Mouse (Mus musculus) heart, postnatal 0 days (tissue): Measurements from ENCODE around the gene Usb1. TPM values are rescaled to one million over a fixed set of nuclear protein-coding genes. Genes with fewer than 3 reads are reported as not detected.
"Not testable (repeated sequence)": the region's sequence is repeated elsewhere in the genome, so short reads cannot be mapped to it uniquely, and the experiment has no call there.

Experiments
- ATAC-seq: fragments of 200-750 bp; cut with Nextera tagmentation; 2 replicates; pipeline ENCODE4 v1.8.0; 2017; ENCODE audit warnings: low read depth, moderate number of reproducible peaks, moderate library complexity; ENCODE audit not compliant: insufficient read depth
- DNase-seq: peaks from one replicate; pipeline ENCODE4 v3.0.0-alpha.2; 2016; ENCODE audit warnings: low spot score
- H3K27ac ChIP-seq: fragments of 300-500 bp; sonication (generic); 2 replicates; pipeline ENCODE4 v1.5.1; 2014; ENCODE audit warnings: low read depth, mild to moderate bottlenecking
- H3K27me3 ChIP-seq: fragments of 300-500 bp; sonication (generic); 2 replicates; pipeline ENCODE4 v1.6.1; 2014; ENCODE audit warnings: low read length, mixed read lengths; ENCODE audit not compliant: control insufficient read depth, insufficient read depth
- H3K36me3 ChIP-seq: fragments of 300-500 bp; sonication (generic); replicated peaks from 2 replicates; pipeline ENCODE4 v1.6.1; 2014; ENCODE audit warnings: low read length, mixed read lengths; ENCODE audit not compliant: control insufficient read depth, insufficient read depth
- H3K4me1 ChIP-seq: fragments of 300-500 bp; sonication (generic); 2 replicates; pipeline ENCODE4 v1.6.1; 2014; ENCODE audit warnings: antibody characterized with exemption; ENCODE audit not compliant: control insufficient read depth, insufficient read depth
- H3K4me2 ChIP-seq: fragments of 300-500 bp; sonication (generic); 2 replicates; pipeline ENCODE4 v1.6.1; 2014; ENCODE audit warnings: low read depth, mild to moderate bottlenecking, low read length, moderate library complexity
- H3K4me3 ChIP-seq: fragments of 300-500 bp; sonication (generic); 2 replicates; pipeline ENCODE4 v1.5.1; 2014; ENCODE audit warnings: low read depth, low read length
- H3K9ac ChIP-seq: fragments of 300-500 bp; sonication (generic); replicated peaks from 2 replicates; pipeline ENCODE4 v1.6.1; 2014; ENCODE audit warnings: low read depth, low read length, mixed read lengths
- H3K9me3 ChIP-seq: fragments of 300-500 bp; sonication (generic); replicated peaks from 2 replicates; pipeline ENCODE4 v1.6.1; 2016; ENCODE audit warnings: low read length; ENCODE audit not compliant: control insufficient read depth
- CTCF ChIP-seq: IDR thresholded peaks from 2 replicates; pipeline ENCODE4 v1.5.1; 2016; ENCODE audit warnings: antibody characterized with exemption, control low read depth, low read depth
- EP300 ChIP-seq: IDR thresholded peaks from 2 replicates; pipeline ENCODE4 v1.6.1; 2016; ENCODE audit warnings: antibody characterized with exemption, low read depth
- WGBS: fragments of 180-500 bp; shearing (Covaris S2); extraction: QIAGEN DNeasy Blood & Tissue Kit; methylation state at CpG from one replicate; pipeline ENCODE4 v1.1.7; 2014; 5-methylcytosine and 5-hydroxymethylcytosine counted together
- polyA plus RNA-seq: library from polyadenylated mRNA; unstranded; fragments of >200 nt; fragmentation: Nextera tagmentation; extraction: Ambion mirVana; gene quantifications from 2 replicates; pipeline ENCODE4 v1.2.1, GENCODE M21; 2015
- total RNA-seq: library from RNA; depleted of rRNA; stranded (reverse); fragments of >200 nt; gene quantifications from 2 replicates; pipeline ENCODE4 v1.2.3, GENCODE M21; 2014; ENCODE audit warnings: low replicate concordance

Gene Usb1
- total and polyA plus RNA-seq, 2 experiments from 2014 or later: 28.8 to 49.0 TPM

GRCm38 (mm10) chr8:95376309-95376999 lies 44.4 kb downstream of the Usb1 start:
- DNase-seq (no peak), ATAC-seq (no peak)
- Histone ChIP-seq H3K27me3 (no peaks in the 10 kb centered on the region), H3K36me3 (peaks cover 18% of the 10 kb centered on the region), H3K9ac (no peak overlapping the region), H3K4me2 (no peak overlapping the region), H3K4me1 (peaks cover 36% of the 10 kb centered on the region), H3K4me3 (no peak overlapping the region), H3K27ac (no peak overlapping the region), H3K9me3 (no peaks in the 10 kb centered on the region)
- WGBS: 65% methylated on average over 12 of the region's 12 CpGs
- TF ChIP-seq EP300 (no peak), CTCF (no peak)

- H3K9me3 ChIP-seq: no peaks in the 10 kb centered on the region
- no peak for ATAC-seq
- TF ChIP-seq CTCF: no peak
- no peak for TF ChIP-seq EP300
- peak overlapping the region; percentile 85 for H3K27ac ChIP-seq
- H3K27me3 ChIP-seq: no peaks in the 10 kb centered on the region
- H3K36me3 ChIP-seq: peaks cover 11% of the 10 kb centered on the region
- no peak overlapping the region for H3K4me3 ChIP-seq
- H3K4me2 ChIP-seq: no peak overlapping the region
- no peak overlapping the region for H3K9ac ChIP-seq
- 55% methylated on average over 4 of the region's 4 CpGs for WGBS
- no peak for DNase-seq
- peaks cover 38% of the 10 kb centered on the region for H3K4me1 ChIP-seq
These were observed 45.0 kb downstream of the Usb1 start for GRCm38 (mm10) chr8:95377101-95377500.

GRCm38 (mm10) chr8:95377863-95378291 lies 45.8 kb downstream of the Usb1 start:
- Histone ChIP-seq H3K27ac (peak overlapping the region; percentile 85), H3K36me3 (peaks cover 4% of the 10 kb centered on the region; the same call in 1 of the 2 replicates), H3K4me2 (peak overlapping the region; percentile 36), H3K27me3 (no peaks in the 10 kb centered on the region), H3K9ac (no peak overlapping the region), H3K9me3 (no peaks in the 10 kb centered on the region), H3K4me1 (peaks cover 38% of the 10 kb centered on the region), H3K4me3 (no peak overlapping the region)
- TF ChIP-seq CTCF (no peak), EP300 (peak; percentile 16; the same call in 1 of the 2 replicates)
- ATAC-seq (peak; percentile 67), DNase-seq (peak; percentile 68)
- WGBS: 8% methylated on average over 7 of the region's 7 CpGs

GRCm38 (mm10) chr8:95378928-95379327 lies 46.8 kb downstream of the Usb1 start:
- not testable (repeated sequence) for DNase-seq, H3K4me3 ChIP-seq, ATAC-seq, H3K4me2 ChIP-seq, H3K9me3 ChIP-seq, H3K36me3 ChIP-seq, H3K9ac ChIP-seq, H3K27me3 ChIP-seq, H3K27ac ChIP-seq
- H3K4me1 ChIP-seq: peaks cover 28% of the 10 kb centered on the region
- WGBS: 94% methylated on average over 11 of the region's 11 CpGs

- Histone ChIP-seq H3K36me3 (no peaks in the 10 kb centered on the region), H3K4me3 (no peak overlapping the region), H3K27ac (peak overlapping the region; percentile 17; the same call in 1 of the 2 replicates), H3K4me1 (peaks cover 25% of the 10 kb centered on the region), H3K4me2 (no peak overlapping the region), H3K9me3 (no peaks in the 10 kb centered on the region), H3K9ac (no peak overlapping the region), H3K27me3 (no peaks in the 10 kb centered on the region)
- no peak for ATAC-seq
- TF ChIP-seq CTCF (no peak), EP300 (no peak)
- no peak for DNase-seq
These were observed 48.9 kb downstream of the Usb1 start for GRCm38 (mm10) chr8:95380953-95381352.

- H3K27ac ChIP-seq: no peak overlapping the region
- no peak for TF ChIP-seq CTCF
- no peak for TF ChIP-seq EP300
- no peak for DNase-seq
These were observed 49.5 kb downstream of the Usb1 start for GRCm38 (mm10) chr8:95381595-95381994.

More at GRCm38 (mm10) chr8:95381595-95381994, 49.5 kb downstream of the Usb1 start:
- peaks cover 25% of the 10 kb centered on the region for H3K4me1 ChIP-seq
- ATAC-seq: no peak
- no peak overlapping the region for H3K4me2 ChIP-seq
- H3K9ac ChIP-seq: no peak overlapping the region
- no peaks in the 10 kb centered on the region for H3K27me3 ChIP-seq
- no peaks in the 10 kb centered on the region for H3K9me3 ChIP-seq
- WGBS: 76% methylated on average over 3 of the region's 3 CpGs
- H3K4me3 ChIP-seq: no peak overlapping the region
- no peaks in the 10 kb centered on the region for H3K36me3 ChIP-seq
